Mouse (Mus musculus) kidney, postnatal 36 days (tissue): ENCODE results near the gene Zfp13.

Experiments used
- DNase-seq, 2 experiments: peaks; one replicate each; pipeline ENCODE4 v3.0.0; 2021 to 2022; ENCODE audit warnings: mixed read lengths in 2 of 2

Gene Zfp13

GRCm38 (mm10) chr17:23587253-23587652, 12.0 kb downstream of the Zfp13 start:
- DNase-seq, result no peak

GRCm38 (mm10) chr17:23585721-23586491, 13.4 kb downstream of the Zfp13 start:
- DNase-seq, result peak; percentile 52 to 65

DNA sequence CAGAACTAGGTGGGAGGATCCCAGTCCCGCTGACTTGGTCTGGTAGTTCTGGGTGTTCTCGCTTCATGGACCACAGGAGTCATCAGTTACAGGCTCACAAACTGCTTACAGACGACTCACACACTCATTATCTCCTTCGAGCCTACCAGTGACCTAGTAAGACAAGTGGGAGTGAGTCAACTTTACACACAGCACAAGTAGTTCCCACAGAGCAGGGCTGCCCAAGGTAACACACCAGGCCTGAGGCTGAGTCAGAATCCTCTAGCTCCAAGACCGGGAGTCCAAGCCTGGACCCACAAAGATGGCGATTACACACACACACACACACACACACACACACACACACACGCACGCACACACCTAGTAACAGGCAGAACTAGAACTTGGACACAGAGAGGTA, 14.5 kb downstream of the Zfp13 start:
- DNase-seq, result no peak

- no peak for DNase-seq
Measured at GRCm38 (mm10) chr17:23575951-23576552, 23.2 kb downstream of the Zfp13 start.

DNA sequence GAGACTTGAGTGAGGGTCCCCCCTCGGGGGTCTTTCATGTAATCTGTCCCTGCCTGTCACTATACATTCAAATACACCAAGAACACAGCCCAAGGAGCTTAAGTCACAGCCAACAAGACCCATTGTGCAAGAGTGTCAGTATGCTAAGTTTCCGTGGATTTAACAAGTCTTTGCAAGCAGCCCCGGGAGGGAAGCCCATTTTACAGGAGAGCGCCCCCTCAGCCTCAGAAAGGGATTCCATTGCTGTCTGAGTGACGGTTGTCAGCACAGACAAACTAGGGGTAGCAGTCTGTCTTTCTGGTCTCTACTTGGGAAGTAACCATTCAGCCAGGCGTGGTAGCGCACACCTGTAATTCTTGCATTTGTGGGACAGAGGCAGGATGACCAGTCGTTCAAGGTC, 25.2 kb downstream of the Zfp13 start:
- DNase-seq, result no peak

GRCm38 (mm10) chr17:23572059-23572458, 27.2 kb downstream of the Zfp13 start:
- peak in 1 of 2 experiments; percentile 35 for DNase-seq

DNA sequence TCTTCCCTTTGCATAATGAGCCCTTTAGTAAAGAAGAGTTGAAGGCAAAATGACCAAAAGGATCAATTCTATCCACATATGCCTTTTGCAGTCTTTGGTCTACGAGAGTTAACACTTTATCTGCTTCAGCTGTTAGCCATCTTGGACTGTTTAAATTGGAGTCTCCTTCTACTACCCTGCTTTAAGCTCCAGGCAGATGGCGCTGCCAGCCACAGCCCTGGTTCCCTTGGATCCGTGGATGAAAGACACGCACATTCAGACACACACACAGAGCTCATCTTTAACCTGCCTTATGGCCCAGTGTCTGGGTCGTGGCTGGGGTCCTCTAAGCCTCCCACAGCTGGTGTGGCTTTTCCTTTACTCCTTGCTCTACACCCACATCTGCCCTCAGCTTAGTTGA, 28.2 kb downstream of the Zfp13 start:
- peak in 1 of 2 experiments; percentile 30 for DNase-seq

- DNase-seq, result peak; percentile 45 to 75
Measured at GRCm38 (mm10) chr17:23570017-23570416, 29.3 kb downstream of the Zfp13 start.

DNA sequence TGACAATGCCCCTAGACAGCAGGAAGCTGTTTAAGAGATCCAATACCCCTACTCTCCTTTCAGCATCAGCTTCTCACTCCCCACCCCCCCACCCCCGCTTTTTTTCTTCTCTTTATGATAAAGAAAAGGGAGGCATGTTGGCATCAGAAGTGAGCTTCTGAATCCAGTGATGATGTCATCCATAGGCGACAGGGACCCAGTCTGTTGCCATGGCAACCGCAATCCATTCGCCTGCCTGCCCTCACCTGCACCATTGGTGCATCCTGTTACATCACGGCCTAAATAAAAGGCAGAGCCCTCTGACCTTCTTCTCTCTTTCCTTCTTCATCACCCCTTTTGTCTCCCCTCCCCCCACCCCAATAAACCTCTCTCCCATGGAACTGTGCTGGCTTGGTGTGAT, 30.9 kb downstream of the Zfp13 start:
- DNase-seq, result no peak

GRCm38 (mm10) chr17:23566787-23567186, 32.5 kb downstream of the Zfp13 start:
- peak in 1 of 2 experiments; percentile 22 for DNase-seq

GRCm38 (mm10) chr17:23564368-23564715, 34.9 kb downstream of the Zfp13 start:
- no peak for DNase-seq

- DNase-seq, result peak; percentile 96 to 97
Measured at GRCm38 (mm10) chr17:23563595-23564367, 35.5 kb downstream of the Zfp13 start, which contains the start of gene Zfp213. Zfp213 (minus strand) TSS chr17:23564238.

- DNase-seq, result peak; percentile 35 to 78
Measured at GRCm38 (mm10) chr17:23559767-23560166, 39.5 kb downstream of the Zfp13 start.

- no peak for DNase-seq
Measured at GRCm38 (mm10) chr17:23555243-23555916, 43.9 kb downstream of the Zfp13 start.

GRCm38 (mm10) chr17:23554321-23554720, 45.0 kb downstream of the Zfp13 start:
- DNase-seq, result no peak

GRCm38 (mm10) chr17:23553634-23554120, 45.6 kb downstream of the Zfp13 start:
- DNase-seq, result no peak

DNA sequence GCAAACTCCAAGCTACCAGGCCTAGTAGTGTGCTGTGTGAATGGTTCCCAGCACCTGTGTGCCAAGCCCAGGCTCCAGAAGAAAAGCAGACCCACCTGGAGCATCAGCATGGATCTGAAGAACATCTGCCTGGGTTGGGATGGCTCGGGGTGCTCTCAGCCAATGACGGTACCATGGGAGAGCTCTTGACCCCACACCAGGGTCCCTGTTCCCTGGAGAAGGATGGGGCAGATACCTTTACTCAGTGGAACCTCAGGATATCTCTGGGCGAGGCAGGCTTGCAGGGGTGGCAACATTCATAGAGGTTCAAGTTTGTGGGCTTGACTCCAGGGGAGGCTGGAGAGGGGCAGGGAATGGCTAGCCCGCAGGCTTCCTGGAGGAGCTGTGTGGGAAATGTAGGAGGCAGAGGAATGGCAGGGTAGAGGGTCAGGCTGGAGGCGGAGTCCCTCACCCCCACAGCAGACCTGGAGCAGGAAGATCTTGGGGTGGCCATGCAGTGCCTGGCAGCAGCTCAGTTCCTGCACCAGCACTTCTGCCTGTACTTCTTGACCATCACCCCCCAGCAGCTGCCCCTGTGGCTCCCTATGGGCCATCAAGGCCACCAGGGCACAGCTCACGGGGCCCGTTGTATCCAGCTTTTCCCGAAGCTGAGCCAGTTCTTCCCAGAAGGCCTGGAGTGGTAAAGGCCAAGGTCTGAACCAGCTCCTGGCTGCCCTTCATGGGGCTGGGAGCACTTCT, 46.2 kb downstream of the Zfp13 start:
- no peak for DNase-seq

GRCm38 (mm10) chr17:23551963-23552362, 47.3 kb downstream of the Zfp13 start:
- no peak for DNase-seq

- no peak for DNase-seq
Measured at GRCm38 (mm10) chr17:23551416-23551815, 47.9 kb downstream of the Zfp13 start.

GRCm38 (mm10) chr17:23550856-23551255, 48.4 kb downstream of the Zfp13 start:
- DNase-seq, result peak in 1 of 2 experiments; percentile 17

- DNase-seq, result peak; percentile 90
Measured at GRCm38 (mm10) chr17:23550188-23550791, 49.0 kb downstream of the Zfp13 start.

GRCm38 (mm10) chr17:23549441-23549840, 49.8 kb downstream of the Zfp13 start:
- peak in 1 of 2 experiments; percentile 15 for DNase-seq
